Mouse (Mus musculus) erythroid progenitor cell, adult 5-6 weeks (primary cell): Measurements from ENCODE around the gene Pttg1. TPM values are rescaled to one million over a fixed set of nuclear protein-coding genes. Genes with fewer than 3 reads are reported as not detected.

Experiments
- ATAC-seq: replicated peaks from 2 replicates; pipeline ENCODE4 v1.8.0; 2016; ENCODE audit warnings: moderate number of reproducible peaks, mild to moderate bottlenecking, moderate TSS enrichment, inconsistent platforms; ENCODE audit not compliant: poor library complexity, low FRiP score, severe bottlenecking
- total RNA-seq, 2 experiments: library from RNA; stranded (forward) in 1 of 2; stranded (reverse) in 1 of 2; fragments of 150-400 nt in 1 of 2; fragments of 186-747, 209-891 nt in 1 of 2; gene quantifications; 2 replicates each; pipeline versions ENCODE4 v1.2.3 to v1.2.4; 2015 to 2017; ENCODE audit warnings: low replicate concordance in 2 of 2

Pttg1 gene
- total RNA-seq, 2 experiments from 2014 or later, result 27.9 to 45.7 TPM

DNA sequence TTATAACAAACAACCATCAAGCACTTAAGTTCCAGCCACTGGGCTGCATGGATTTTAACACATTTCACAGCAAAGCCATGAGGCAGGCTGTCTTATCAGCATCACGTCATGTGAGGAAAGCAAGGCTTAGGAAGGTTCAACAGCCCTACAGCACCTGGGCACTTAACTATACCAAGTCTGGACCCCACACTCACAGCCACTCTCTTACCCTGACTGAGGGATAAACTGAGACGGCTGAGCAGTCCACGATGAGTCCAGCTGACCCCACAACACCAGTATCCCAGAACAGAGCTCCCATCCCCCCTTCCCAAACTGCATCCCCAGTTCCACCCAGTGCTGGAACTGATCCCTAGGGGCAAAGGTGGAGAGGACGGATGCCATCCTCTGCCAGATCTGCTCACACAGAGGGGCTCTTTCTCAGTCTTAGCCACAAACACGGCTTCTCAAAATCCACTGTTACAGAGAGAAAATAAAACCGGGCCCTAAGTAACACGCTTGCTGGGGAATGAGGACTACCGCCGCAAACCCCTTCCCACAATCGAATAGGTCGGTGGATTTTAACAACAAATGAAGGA, 46.1 kb downstream of the Pttg1 start:
- no peak for ATAC-seq

DNA sequence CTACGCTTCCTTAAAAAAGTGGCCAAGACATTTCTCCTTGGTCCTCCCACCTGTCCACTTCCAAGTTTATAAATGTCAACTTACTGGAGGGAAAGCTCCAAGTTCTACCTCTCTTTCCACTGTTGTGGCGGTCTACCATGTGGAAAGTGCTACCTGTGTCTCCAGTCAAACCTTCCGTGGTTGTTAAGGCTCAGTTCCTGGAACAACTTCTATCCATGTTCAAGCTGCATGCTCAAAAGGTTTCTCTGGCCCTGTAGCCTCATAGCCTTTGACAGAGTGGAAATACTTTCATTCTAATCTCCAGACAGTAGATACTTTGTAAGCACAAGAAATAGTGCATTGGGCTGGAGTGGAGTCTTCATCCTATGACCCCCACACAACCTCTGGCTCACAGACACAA, 46.6 kb downstream of the Pttg1 start:
- ATAC-seq, result no peak

DNA sequence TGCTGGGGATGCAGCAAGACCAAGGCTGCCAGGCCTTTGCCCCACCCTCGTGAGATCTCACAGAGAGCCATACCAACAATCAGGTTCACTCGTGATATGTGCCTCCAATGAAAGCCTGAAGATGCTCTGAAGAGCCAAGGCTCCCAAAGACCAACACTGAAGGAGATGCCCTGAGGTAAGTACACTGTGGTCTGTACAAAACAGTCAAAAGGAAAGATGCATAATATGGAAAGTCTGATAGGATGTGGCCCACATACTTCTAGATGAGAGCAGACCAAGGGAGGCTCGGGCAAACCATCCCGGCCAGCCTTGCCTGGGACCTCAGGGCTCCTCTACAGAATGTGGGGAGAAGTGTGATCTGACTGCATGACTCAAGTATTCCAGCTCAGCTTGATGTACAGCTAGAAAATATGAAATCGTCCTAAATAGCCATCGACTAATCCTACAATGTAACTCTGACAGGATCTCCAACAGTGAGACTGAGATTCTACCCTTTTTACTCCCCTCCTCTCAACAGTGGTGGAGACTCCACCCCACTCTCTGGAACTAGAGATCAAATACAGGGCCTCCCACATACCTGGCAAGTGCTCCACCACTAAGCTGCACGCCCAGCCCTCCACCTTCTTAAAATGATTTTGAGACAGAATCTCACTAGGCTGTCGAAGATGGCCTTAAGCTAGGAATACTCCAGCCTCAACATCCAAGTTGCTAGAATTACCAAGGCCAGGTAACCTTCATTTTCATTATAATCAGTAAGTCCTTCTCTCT, 48.8 kb downstream of the Pttg1 start:
- ATAC-seq, result no peak

DNA sequence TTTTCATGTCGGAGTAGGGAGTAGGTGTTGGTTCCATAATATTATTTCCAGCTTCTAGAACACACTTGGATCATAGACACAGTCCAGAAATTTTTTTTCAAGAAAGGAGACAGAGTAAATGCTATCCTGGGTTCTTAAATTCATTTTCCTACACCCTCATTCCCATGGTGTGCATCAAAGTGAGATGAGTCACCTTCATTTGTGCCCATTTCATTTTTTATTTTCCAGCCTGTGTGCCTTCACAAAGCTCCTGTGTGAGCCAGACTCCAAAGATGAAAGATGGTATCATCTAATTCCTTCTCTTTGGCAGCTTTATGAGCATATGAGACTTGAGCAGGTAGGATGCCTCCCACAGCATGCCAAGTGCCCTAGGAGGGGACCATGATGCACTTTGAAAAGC, 49.5 kb downstream of the Pttg1 start:
- no peak for ATAC-seq

DNA sequence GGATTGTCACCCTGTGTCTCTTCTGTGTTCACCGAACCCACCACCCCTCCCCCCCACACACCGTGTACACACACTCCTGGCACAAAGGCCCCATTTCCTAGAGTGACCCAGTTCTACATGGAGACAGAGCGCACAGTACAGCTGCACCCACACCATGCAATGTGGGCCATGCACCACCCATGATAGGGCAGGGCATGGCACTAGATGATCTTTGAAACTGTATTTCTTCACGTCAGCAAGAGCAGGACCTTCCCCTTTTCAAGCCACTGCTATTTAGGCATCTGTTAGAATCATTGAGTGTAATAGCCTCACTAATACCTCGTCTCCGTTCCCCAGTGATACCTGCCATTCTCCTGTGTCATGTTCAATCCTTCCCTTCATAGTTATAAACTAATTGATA, 51.1 kb downstream of the Pttg1 start:
- no peak for ATAC-seq

DNA sequence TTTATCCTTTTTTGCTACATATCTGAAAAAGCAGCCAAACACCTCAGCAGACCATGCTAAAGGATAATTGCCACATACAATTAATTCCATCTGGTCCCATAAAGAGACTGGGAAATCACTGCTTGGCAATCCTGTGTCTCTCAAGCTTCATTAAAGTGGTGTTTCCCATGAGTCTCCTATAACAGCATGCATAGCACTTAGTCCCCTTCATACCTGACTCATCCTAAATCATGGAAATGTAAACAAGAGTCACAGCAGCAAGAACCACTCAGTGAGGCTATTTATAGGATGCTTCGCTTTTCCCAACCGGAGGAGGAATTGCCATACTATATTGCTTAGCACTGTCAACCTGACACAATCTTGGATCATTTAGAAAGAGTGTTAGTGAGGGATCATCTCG, 52.7 kb downstream of the Pttg1 start:
- no peak for ATAC-seq

DNA sequence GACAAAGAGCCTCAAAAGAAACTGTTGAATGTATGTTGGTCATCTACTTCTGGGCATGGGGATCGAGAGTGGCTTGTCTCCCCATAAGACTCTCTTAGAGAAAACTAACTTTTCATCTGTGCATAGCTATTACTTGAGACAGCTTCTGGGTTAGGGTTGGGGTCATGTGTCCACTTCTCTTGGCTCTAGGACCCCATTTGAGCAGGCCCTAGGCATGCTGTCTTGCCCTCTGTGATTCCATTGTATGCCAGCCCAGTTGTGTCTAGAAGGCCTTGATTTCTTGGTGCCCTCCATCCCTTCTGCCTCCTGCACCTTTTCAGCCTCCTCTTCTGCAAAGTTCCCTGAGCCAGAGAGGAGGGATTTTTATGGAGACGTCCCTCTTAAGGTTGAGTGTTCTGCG, 54.2 kb downstream of the Pttg1 start:
- no peak for ATAC-seq

Other genes with a start within 250 kb of the Pttg1 start
- 8.8 and 20.5 TPM in 2 replicates for gene Slu7, start 7.5 kb upstream of the Pttg1 start, total RNA-seq (2015; ENCODE audit: low replicate concordance)
- 44.4 and 47.6 TPM in 2 replicates for gene Slu7, start 7.5 kb upstream of the Pttg1 start, total RNA-seq (2017; ENCODE audit: low replicate concordance)
- not detected in 2 replicates for gene C1qtnf2, start 48.0 kb upstream of the Pttg1 start, total RNA-seq (2015; ENCODE audit: low replicate concordance)
- gene C1qtnf2, start 48.0 kb upstream of the Pttg1 start, total RNA-seq (2017; ENCODE audit: low replicate concordance), result not detected in 2 replicates
- not detected in 2 replicates for gene Ccnjl, start 102.5 kb upstream of the Pttg1 start, total RNA-seq (2015; ENCODE audit: low replicate concordance)
- gene Ccnjl, start 102.5 kb upstream of the Pttg1 start, total RNA-seq (2017; ENCODE audit: low replicate concordance), result not detected in 2 replicates
- gene 4933415A04Rik, start 160.8 kb upstream of the Pttg1 start, total RNA-seq (2015; ENCODE audit: low replicate concordance), result not detected in 2 replicates
- not detected in 2 replicates for gene 4933415A04Rik, start 160.8 kb upstream of the Pttg1 start, total RNA-seq (2017; ENCODE audit: low replicate concordance)
- gene Fabp6, start 175.3 kb upstream of the Pttg1 start, total RNA-seq (2015; ENCODE audit: low replicate concordance), result not detected in 2 replicates
- gene Fabp6, start 175.3 kb upstream of the Pttg1 start, total RNA-seq (2017; ENCODE audit: low replicate concordance), result not detected in 2 replicates